Mouse (Mus musculus): ENCODE measurements around the gene Map3k15.

- TF ChIP-seq CTCF (IDR thresholded peaks at IDR 0.05; ENCODE audit: control insufficient read depth, insufficient read depth, insufficient replicate concordance, low read depth, low read length) (no peak), POLR2A (IDR thresholded peaks at IDR 0.05; ENCODE audit: control insufficient read depth, low read depth, low read length) (no peak)
These were observed 149.1 kb downstream of the Map3k15 start for GRCm38 (mm10) chrX:160137177-160137860.
